Mouse (Mus musculus) thymus, adult 2 months (tissue): ENCODE results near the gene Myh7.

Source experiments
- CTCF ChIP-seq: fragments of 200-500 bp; IDR thresholded peaks from 2 replicates; pipeline ENCODE4 v1.5.1; 2012; ENCODE audit warnings: mild to moderate bottlenecking, control low read depth, low read length, moderate library complexity, borderline replicate concordance; ENCODE audit not compliant: control insufficient read depth, poor library complexity, insufficient read depth; ENCODE audit errors: extremely low read depth
- POLR2A ChIP-seq: fragments of 200-500 bp; IDR thresholded peaks from 2 replicates; pipeline ENCODE4 v1.6.1; 2012; ENCODE audit warnings: mild to moderate bottlenecking, low read length, control low read depth, moderate library complexity; ENCODE audit not compliant: control insufficient read depth, poor library complexity, insufficient read depth; ENCODE audit errors: extremely low read depth

GRCm38 (mm10) chr14:54958503-54958902 lies 35.9 kb downstream of the Myh7 start:
- TF ChIP-seq CTCF (no peak), POLR2A (no peak)
